Mouse (Mus musculus): ENCODE measurements around the gene B3gnt7. TPM values are rescaled to one million over a fixed set of nuclear protein-coding genes. Genes with fewer than 3 reads are reported as not detected.

The B3gnt7 gene
- polyA plus RNA-seq, 1 experiment from 2014 or later, result 5.1 TPM

DNA sequence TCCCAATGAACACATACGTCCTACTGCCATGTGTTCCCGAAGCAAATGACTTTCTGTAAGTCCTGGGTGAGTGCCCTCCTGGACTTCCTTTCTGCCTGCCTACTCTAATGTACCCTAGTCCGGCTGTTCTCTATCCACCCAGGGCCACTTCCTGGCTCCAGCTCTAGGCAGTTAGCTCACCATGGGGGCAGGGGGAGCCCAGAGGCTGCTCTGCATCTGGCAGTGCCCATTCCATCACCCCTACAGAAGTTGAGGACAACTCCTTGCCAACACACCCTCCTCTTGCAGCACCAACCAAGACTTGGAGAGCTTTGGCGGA is 33.5 kb upstream of the B3gnt7 start:
- no peak overlapping the region for H3K4me3 ChIP-seq (ENCODE audit: low read depth, low read length)
- no peak for ATAC-seq (replicated peaks; ENCODE audit: insufficient number of reproducible peaks, low FRiP score, low TSS enrichment, low read depth)

DNA sequence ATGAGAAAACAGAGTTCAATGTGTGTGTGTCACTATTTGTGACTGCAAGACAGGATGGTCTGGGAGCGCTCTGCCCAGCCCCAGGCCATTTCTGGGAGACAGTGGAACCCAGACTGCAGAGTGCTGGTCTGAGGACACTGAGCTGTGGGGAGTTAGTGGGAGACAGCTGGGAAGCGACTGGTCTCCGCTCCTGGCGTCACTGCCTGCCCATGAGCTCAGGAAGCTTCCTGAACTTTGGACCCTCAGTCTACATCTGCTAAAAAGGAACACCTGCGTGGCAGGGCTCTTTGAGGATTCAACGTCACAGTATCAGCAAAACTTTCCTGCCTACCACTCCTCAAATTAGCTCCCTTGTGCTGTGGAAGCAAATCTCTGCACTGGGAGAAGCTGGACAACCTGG is 30.9 kb upstream of the B3gnt7 start:
- whole genome bisulfite sequencing, result 67% methylated on average over 6 of the region's 6 CpGs
- H3K9me3 ChIP-seq (replicated peaks; ENCODE audit: control insufficient read depth, low read length), result no peaks in the 10 kb centered on the region
- no peak overlapping the region for H3K27ac ChIP-seq (replicated peaks; ENCODE audit: low read depth, low read length)
- H3K4me3 ChIP-seq (ENCODE audit: low read depth, low read length), result no peak overlapping the region
- DNase-seq (ENCODE audit: low spot score) (no peak), ATAC-seq (replicated peaks; ENCODE audit: insufficient number of reproducible peaks, low FRiP score, low TSS enrichment, low read depth) (no peak)
- H3K9ac ChIP-seq (replicated peaks; ENCODE audit: low read length), result no peak overlapping the region
- H3K27me3 ChIP-seq (ENCODE audit: control insufficient read depth, insufficient read depth, low read length), result no peaks in the 10 kb centered on the region
- no peaks in the 10 kb centered on the region for H3K36me3 ChIP-seq (replicated peaks; ENCODE audit: control insufficient read depth, insufficient read depth, low read depth, low read length)
- no peak overlapping the region for H3K4me2 ChIP-seq (ENCODE audit: low read depth, low read length)
- H3K4me1 ChIP-seq (ENCODE audit: control insufficient read depth, insufficient read depth, low read length), result no peaks in the 10 kb centered on the region

More for the DNA sequence above, 33.5 kb upstream of the B3gnt7 start:
- no peaks in the 10 kb centered on the region for H3K4me1 ChIP-seq (ENCODE audit: control insufficient read depth, insufficient read depth, low read length)
- no peak overlapping the region for H3K9ac ChIP-seq (replicated peaks; ENCODE audit: low read length)
- H3K27me3 ChIP-seq (ENCODE audit: control insufficient read depth, insufficient read depth, low read length), result no peaks in the 10 kb centered on the region
- 83% methylated on average over 4 of the region's 4 CpGs for WGBS
- no peak overlapping the region for H3K4me2 ChIP-seq (ENCODE audit: low read depth, low read length)
- H3K27ac ChIP-seq (replicated peaks; ENCODE audit: low read depth, low read length), result no peak overlapping the region
- no peaks in the 10 kb centered on the region for H3K36me3 ChIP-seq (replicated peaks; ENCODE audit: control insufficient read depth, insufficient read depth, low read depth, low read length)
- DNase-seq (ENCODE audit: low spot score), result no peak
- no peaks in the 10 kb centered on the region for H3K9me3 ChIP-seq (replicated peaks; ENCODE audit: control insufficient read depth, low read length)

DNA sequence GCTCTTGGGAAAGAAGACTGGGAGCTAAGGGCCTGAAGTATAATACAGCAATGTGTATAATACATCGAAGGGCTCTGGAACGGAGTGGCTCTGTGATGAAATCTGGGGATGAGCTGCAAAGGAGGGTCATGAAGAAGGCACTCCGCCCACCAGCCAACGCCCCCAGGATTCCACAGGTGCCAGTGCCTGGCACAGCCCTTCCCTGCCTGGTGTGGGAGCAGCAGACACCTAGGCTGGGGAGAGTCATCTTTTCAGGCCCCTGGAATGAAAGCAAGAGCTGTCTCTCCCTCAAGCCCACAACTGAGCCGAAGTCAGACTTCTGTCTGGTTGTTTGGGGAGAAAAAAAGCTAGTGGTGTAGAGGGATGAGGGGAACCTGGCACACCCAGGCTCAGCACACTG is 25.6 kb upstream of the B3gnt7 start:
- WGBS, result 84% methylated on average over 5 of the region's 5 CpGs
- Histone ChIP-seq H3K4me2 (ENCODE audit: low read depth, low read length) (no peak overlapping the region; the same call in 1 of the 2 replicates), H3K9ac (replicated peaks; ENCODE audit: low read length) (no peak overlapping the region), H3K4me3 (ENCODE audit: low read depth, low read length) (no peak overlapping the region), H3K27ac (replicated peaks; ENCODE audit: low read depth, low read length) (no peak overlapping the region), H3K9me3 (replicated peaks; ENCODE audit: control insufficient read depth, low read length) (no peaks in the 10 kb centered on the region), H3K4me1 (ENCODE audit: control insufficient read depth, insufficient read depth, low read length) (no peaks in the 10 kb centered on the region), H3K27me3 (ENCODE audit: control insufficient read depth, insufficient read depth, low read length) (no peaks in the 10 kb centered on the region), H3K36me3 (replicated peaks; ENCODE audit: control insufficient read depth, insufficient read depth, low read depth, low read length) (no peaks in the 10 kb centered on the region)
- no peak for ATAC-seq (replicated peaks; ENCODE audit: insufficient number of reproducible peaks, low FRiP score, low TSS enrichment, low read depth)
- no peak for DNase-seq (ENCODE audit: low spot score)

DNA sequence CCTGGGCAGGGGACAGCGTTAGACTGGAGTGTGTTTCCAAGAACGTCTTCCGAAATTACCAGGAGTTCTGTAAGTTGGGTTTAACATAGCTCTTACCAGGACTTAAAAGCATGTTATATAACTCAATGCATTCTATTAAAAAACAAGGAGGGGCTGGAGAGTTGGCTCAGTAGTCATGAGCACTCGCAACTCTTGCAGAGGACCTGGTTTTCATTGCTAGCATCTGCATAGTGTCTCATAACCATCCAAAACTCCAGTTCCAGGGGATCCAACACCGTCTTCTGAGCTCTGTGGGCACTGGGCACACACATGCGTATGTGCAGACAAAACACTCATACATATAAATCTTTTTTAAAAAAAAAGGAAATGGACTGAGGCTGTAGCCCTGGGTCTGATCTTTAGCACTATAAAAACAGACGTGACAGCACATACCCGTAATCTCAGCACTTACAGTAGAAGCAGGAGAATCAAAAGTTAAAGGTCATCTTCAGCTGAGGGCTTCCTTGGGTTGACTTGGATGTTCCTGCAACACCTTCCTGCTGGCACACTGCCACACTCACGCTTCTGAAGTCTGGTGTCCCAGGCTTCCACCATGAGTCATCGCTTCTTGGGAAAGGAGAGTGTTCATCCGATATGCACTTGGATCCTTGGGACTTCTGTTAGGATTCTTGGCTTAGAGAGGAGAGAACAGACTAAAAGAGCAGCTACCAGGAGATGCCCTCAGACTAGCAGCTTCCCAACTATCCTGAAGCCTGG is 20.7 kb upstream of the B3gnt7 start:
- no peak for ATAC-seq (replicated peaks; ENCODE audit: insufficient number of reproducible peaks, low FRiP score, low TSS enrichment, low read depth)
- no peaks in the 10 kb centered on the region for H3K27me3 ChIP-seq (ENCODE audit: control insufficient read depth, insufficient read depth, low read length)
- no peak overlapping the region for H3K27ac ChIP-seq (replicated peaks; ENCODE audit: low read depth, low read length)
- no peaks in the 10 kb centered on the region for H3K36me3 ChIP-seq (replicated peaks; ENCODE audit: control insufficient read depth, insufficient read depth, low read depth, low read length)
- no peak overlapping the region for H3K4me2 ChIP-seq (ENCODE audit: low read depth, low read length)
- no peaks in the 10 kb centered on the region for H3K9me3 ChIP-seq (replicated peaks; ENCODE audit: control insufficient read depth, low read length)
- 92% methylated on average over 11 of the region's 11 CpGs for WGBS
- DNase-seq (ENCODE audit: low spot score), result no peak
- H3K9ac ChIP-seq (replicated peaks; ENCODE audit: low read length), result no peak overlapping the region
- H3K4me3 ChIP-seq (ENCODE audit: low read depth, low read length), result no peak overlapping the region
- no peaks in the 10 kb centered on the region for H3K4me1 ChIP-seq (ENCODE audit: control insufficient read depth, insufficient read depth, low read length)

DNA sequence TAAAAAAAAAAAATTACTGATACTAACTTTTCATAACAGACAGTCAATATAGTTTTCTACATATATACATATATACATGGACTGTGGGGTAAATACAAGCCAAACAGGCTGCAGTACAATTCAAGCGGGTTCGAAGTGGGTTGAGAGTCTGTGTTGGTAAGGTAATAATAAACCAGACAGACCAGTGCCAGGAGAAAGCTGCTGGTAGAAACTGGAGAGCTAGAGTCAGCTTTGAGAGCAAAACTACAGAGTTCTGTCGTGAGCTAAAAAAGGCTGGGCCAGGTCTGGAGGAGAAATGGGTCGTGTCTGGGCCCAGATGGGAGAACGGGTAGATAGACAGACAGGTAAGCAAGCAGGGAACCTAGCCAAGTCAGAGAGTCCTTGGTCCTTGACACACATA is 18.5 kb upstream of the B3gnt7 start:
- no peak for ATAC-seq (replicated peaks; ENCODE audit: insufficient number of reproducible peaks, low FRiP score, low TSS enrichment, low read depth)
- no peak for DNase-seq (ENCODE audit: low spot score)
- Histone ChIP-seq H3K4me3 (ENCODE audit: low read depth, low read length) (no peak overlapping the region), H3K27ac (replicated peaks; ENCODE audit: low read depth, low read length) (no peak overlapping the region), H3K4me1 (ENCODE audit: control insufficient read depth, insufficient read depth, low read length) (no peaks in the 10 kb centered on the region), H3K9ac (replicated peaks; ENCODE audit: low read length) (no peak overlapping the region), H3K9me3 (replicated peaks; ENCODE audit: control insufficient read depth, low read length) (no peaks in the 10 kb centered on the region), H3K27me3 (ENCODE audit: control insufficient read depth, insufficient read depth, low read length) (no peaks in the 10 kb centered on the region), H3K4me2 (ENCODE audit: low read depth, low read length) (no peak overlapping the region), H3K36me3 (replicated peaks; ENCODE audit: control insufficient read depth, insufficient read depth, low read depth, low read length) (no peaks in the 10 kb centered on the region)
- WGBS, result 90% methylated on average over 5 of the region's 5 CpGs

DNA sequence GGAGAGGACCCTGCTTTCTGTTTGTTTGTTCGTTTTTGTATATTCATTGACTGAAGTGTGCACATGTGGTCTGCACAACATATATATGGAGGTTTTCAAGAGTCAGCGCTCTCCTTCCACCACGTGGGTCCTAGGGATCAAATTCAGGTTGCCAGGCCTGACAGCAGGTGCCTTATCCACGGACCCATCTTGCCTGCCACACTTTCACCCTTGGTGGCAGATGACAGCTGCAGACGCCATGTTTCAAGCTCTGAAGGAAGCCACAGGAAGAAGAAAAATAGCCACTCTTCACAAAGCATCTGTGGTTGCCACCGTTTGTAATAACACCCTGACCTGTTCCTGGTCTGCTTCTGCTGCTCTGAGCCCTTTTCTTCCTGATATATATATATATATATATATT is 17.3 kb upstream of the B3gnt7 start:
- Histone ChIP-seq H3K4me3 (ENCODE audit: low read depth, low read length) (no peak overlapping the region), H3K27me3 (ENCODE audit: control insufficient read depth, insufficient read depth, low read length) (no peaks in the 10 kb centered on the region), H3K9me3 (replicated peaks; ENCODE audit: control insufficient read depth, low read length) (no peaks in the 10 kb centered on the region), H3K9ac (replicated peaks; ENCODE audit: low read length) (no peak overlapping the region), H3K36me3 (replicated peaks; ENCODE audit: control insufficient read depth, insufficient read depth, low read depth, low read length) (no peaks in the 10 kb centered on the region), H3K4me1 (ENCODE audit: control insufficient read depth, insufficient read depth, low read length) (no peaks in the 10 kb centered on the region), H3K4me2 (ENCODE audit: low read depth, low read length) (no peak overlapping the region), H3K27ac (replicated peaks; ENCODE audit: low read depth, low read length) (no peak overlapping the region)
- no peak for ATAC-seq (replicated peaks; ENCODE audit: insufficient number of reproducible peaks, low FRiP score, low TSS enrichment, low read depth)
- 83% methylated on average over 6 of the region's 6 CpGs for WGBS
- no peak for DNase-seq (ENCODE audit: low spot score)

DNA sequence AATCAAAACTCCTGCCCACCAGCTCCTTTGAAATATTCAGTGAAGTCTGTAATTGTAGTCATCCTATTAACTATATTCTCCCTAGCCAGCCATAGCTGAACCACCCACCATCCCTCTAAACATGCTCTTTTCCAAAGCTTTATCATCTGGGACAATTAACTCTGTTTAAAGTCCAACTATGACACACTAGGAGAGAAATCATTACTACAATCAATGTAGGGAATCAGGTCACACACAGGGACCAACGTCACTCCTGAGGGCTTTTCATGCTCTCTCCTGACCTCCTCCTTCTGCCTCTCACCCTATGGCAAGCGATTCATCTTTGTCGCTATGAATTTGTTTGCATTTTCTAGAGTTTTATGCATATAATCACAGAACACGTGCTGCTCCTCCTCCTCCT is 15.2 kb upstream of the B3gnt7 start:
- Histone ChIP-seq H3K4me3 (ENCODE audit: low read depth, low read length) (no peak overlapping the region), H3K36me3 (replicated peaks; ENCODE audit: control insufficient read depth, insufficient read depth, low read depth, low read length) (no peaks in the 10 kb centered on the region), H3K4me1 (ENCODE audit: control insufficient read depth, insufficient read depth, low read length) (no peaks in the 10 kb centered on the region), H3K9me3 (replicated peaks; ENCODE audit: control insufficient read depth, low read length) (no peaks in the 10 kb centered on the region), H3K27ac (replicated peaks; ENCODE audit: low read depth, low read length) (no peak overlapping the region), H3K27me3 (ENCODE audit: control insufficient read depth, insufficient read depth, low read length) (no peaks in the 10 kb centered on the region), H3K4me2 (ENCODE audit: low read depth, low read length) (no peak overlapping the region), H3K9ac (replicated peaks; ENCODE audit: low read length) (no peak overlapping the region)
- no peak for ATAC-seq (replicated peaks; ENCODE audit: insufficient number of reproducible peaks, low FRiP score, low TSS enrichment, low read depth)
- 81% methylated on average over 4 of the region's 4 CpGs for WGBS
- no peak for DNase-seq (ENCODE audit: low spot score)

DNA sequence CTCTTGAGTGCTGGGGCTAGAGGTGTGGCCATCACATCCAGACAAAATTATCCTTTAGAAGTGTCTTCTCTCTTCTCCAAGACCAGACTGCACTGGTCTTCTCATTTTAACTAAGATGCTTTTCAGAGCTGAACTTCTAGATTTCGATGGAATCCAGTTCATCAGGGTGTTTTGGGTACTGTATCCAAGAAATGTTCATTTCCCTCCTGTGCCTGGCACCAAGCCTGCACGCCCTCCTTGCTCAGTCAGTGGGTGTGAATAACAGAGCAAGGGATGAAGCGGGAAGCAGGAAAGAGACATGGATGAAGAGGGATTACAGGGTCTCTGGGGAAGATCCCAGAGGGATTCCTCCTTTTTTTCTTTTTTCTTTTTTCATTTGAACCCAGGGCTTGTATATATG is 12.2 kb upstream of the B3gnt7 start:
- Histone ChIP-seq H3K27me3 (ENCODE audit: control insufficient read depth, insufficient read depth, low read length) (no peaks in the 10 kb centered on the region), H3K4me1 (ENCODE audit: control insufficient read depth, insufficient read depth, low read length) (no peaks in the 10 kb centered on the region; the same call in 1 of the 2 replicates), H3K4me3 (ENCODE audit: low read depth, low read length) (no peak overlapping the region), H3K9me3 (replicated peaks; ENCODE audit: control insufficient read depth, low read length) (no peaks in the 10 kb centered on the region), H3K9ac (replicated peaks; ENCODE audit: low read length) (no peak overlapping the region), H3K27ac (replicated peaks; ENCODE audit: low read depth, low read length) (no peak overlapping the region), H3K36me3 (replicated peaks; ENCODE audit: control insufficient read depth, insufficient read depth, low read depth, low read length) (no peaks in the 10 kb centered on the region), H3K4me2 (ENCODE audit: low read depth, low read length) (no peak overlapping the region)
- DNase-seq (ENCODE audit: low spot score) (no peak), ATAC-seq (replicated peaks; ENCODE audit: insufficient number of reproducible peaks, low FRiP score, low TSS enrichment, low read depth) (no peak)
- WGBS, result 63% methylated on average over 3 of the region's 3 CpGs
